Mouse (Mus musculus) stomach, embryonic 14.5 days (tissue): ENCODE measurements at regions not wholly inside any gene's neighbourhood (a gene's known extent, or its start where the extent isn't known, plus 50 kb on each side); places are given as distances from the start of the nearest gene placed in this dataset.
A peak's percentile ranks its signal among the peaks of the same experiment; 100 is the strongest.

ENCODE experiments used
- ATAC-seq: fragments of 200-750 bp; cut with Nextera tagmentation; 2 replicates; pipeline ENCODE4 v1.8.0; 2017; ENCODE audit warnings: low read depth, moderate TSS enrichment; ENCODE audit not compliant: insufficient number of reproducible peaks, insufficient read depth, low FRiP score
- H3K27ac ChIP-seq: fragments of 300-500 bp; sonication (generic); 2 replicates; pipeline ENCODE4 v1.5.1; 2014; ENCODE audit warnings: mild to moderate bottlenecking, low read length, moderate library complexity, mixed read lengths
- H3K27me3 ChIP-seq: fragments of 300-500 bp; sonication (generic); 2 replicates; pipeline ENCODE4 v1.6.1; 2014; ENCODE audit warnings: low read length, control low read depth, mixed read lengths; ENCODE audit not compliant: control insufficient read depth, insufficient read depth
- H3K36me3 ChIP-seq: fragments of 300-500 bp; sonication (generic); 2 replicates; pipeline ENCODE4 v1.6.1; 2014; ENCODE audit warnings: mild to moderate bottlenecking, control low read depth, low read length, moderate library complexity, mixed read lengths; ENCODE audit not compliant: control insufficient read depth, insufficient read depth
- H3K4me1 ChIP-seq: fragments of 300-500 bp; sonication (generic); 2 replicates; pipeline ENCODE4 v1.6.1; 2014; ENCODE audit warnings: low read length, control low read depth, mixed read lengths; ENCODE audit not compliant: control insufficient read depth, insufficient read depth
- H3K4me2 ChIP-seq: fragments of 300-500 bp; sonication (generic); replicated peaks from 2 replicates; pipeline ENCODE4 v1.6.1; 2014; ENCODE audit warnings: low read depth, low read length, control low read depth
- H3K4me3 ChIP-seq: fragments of 300-500 bp; sonication (generic); 2 replicates; pipeline ENCODE4 v1.5.1; 2014; ENCODE audit warnings: low read depth, low read length, control low read depth
- H3K9ac ChIP-seq: fragments of 300-500 bp; sonication (generic); replicated peaks from 2 replicates; pipeline ENCODE4 v1.6.1; 2014; ENCODE audit warnings: low read depth, mild to moderate bottlenecking, control low read depth, low read length, moderate library complexity, mixed read lengths
- H3K9me3 ChIP-seq: fragments of 300-500 bp; sonication (generic); 2 replicates; pipeline ENCODE4 v1.6.1; 2016; ENCODE audit warnings: low read depth, low read length, control low read depth; ENCODE audit not compliant: control insufficient read depth
- WGBS: fragments of 180-500 bp; shearing (Covaris S2); extraction: QIAGEN DNeasy Blood & Tissue Kit; methylation state at CpG from one replicate; pipeline ENCODE4 v1.1.7; 2014; 5-methylcytosine and 5-hydroxymethylcytosine counted together

DNA sequence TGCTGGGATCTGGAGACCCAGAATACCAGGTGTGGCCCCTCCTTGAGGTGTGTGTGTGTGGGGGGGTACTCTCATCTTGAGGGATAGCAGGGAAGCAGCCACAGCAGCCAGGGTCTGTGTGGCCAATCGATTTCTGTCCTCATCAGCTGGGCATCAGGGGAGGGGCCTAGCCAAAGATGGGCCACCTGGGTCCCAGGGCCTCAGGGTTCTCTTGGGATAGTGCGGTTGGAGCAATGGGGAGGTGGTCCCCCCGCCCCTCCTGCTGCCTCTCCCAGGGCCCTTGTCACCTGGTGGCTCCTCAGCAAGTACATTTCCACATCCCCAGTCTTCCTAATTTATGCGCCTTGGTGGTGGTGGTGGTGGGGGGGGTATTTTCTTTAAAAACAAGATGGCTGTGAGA lies 55.4 kb downstream of the Uncx start:
- Histone ChIP-seq H3K27ac (peak overlapping the region; percentile 76; the same call in 1 of the 2 replicates), H3K4me3 (no peak overlapping the region), H3K9ac (no peak overlapping the region), H3K9me3 (no peaks in the 10 kb centered on the region), H3K27me3 (peaks cover 10% of the 10 kb centered on the region; the same call in 1 of the 2 replicates), H3K4me1 (peaks cover 13% of the 10 kb centered on the region; the same call in 1 of the 2 replicates), H3K4me2 (peak overlapping the region; percentile 45), H3K36me3 (no peaks in the 10 kb centered on the region)
- 19% methylated on average over 4 of the region's 4 CpGs for WGBS
- no peak for ATAC-seq

DNA sequence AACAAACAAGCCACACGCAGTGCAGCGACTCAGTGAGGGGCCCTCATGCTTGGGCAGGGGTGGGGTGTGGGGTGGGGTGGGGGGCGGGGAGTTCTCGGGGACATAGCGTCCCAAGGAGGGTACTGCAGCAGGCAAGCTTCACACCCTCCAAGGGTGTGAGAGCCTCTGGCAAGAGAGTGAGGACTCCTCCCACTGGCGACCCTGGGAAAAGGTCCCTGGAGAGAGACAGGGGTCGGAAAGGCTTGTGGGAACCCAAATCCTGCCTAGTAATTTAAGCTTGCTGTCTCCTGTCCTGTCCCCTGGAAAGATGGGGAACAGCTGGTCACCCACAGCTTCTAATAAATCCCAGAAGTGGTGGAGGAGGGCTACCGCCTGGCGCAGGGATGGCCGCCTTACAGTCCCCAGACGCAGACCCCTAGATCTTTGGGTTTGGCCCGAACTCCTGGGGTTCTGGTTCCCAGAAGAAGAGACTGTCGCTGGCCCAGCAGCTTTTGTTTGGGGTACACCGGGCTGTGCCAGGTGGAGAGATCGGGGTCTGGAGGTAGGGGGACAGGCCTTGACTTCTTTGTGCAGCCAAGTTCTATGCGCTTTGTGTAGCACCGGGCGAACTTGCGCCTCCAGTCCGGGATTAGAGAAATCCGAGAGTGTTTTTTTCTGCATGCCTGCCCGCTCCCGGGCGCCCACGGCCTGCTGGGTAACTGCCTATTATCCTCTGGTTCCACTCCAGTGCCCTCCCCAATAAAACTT lies 56.1 kb downstream of the Uncx start:
- 0 out of 2 replicates have a peak overlapping the region, but pooled peaks have one; percentile 14 for H3K9ac ChIP-seq
- H3K4me2 ChIP-seq = peak overlapping the region; percentile 45
- H3K27me3 ChIP-seq = peaks cover 9% of the 10 kb centered on the region; the same call in 1 of the 2 replicates
- peaks cover 13% of the 10 kb centered on the region; the same call in 1 of the 2 replicates for H3K4me1 ChIP-seq
- H3K27ac ChIP-seq = peak overlapping the region; percentile 86
- H3K4me3 ChIP-seq = peak overlapping the region; percentile 16
- WGBS = 2% methylated on average over 25 of the region's 25 CpGs
- no peaks in the 10 kb centered on the region for H3K9me3 ChIP-seq
- H3K36me3 ChIP-seq = no peaks in the 10 kb centered on the region
- ATAC-seq = peak; percentile 81

DNA sequence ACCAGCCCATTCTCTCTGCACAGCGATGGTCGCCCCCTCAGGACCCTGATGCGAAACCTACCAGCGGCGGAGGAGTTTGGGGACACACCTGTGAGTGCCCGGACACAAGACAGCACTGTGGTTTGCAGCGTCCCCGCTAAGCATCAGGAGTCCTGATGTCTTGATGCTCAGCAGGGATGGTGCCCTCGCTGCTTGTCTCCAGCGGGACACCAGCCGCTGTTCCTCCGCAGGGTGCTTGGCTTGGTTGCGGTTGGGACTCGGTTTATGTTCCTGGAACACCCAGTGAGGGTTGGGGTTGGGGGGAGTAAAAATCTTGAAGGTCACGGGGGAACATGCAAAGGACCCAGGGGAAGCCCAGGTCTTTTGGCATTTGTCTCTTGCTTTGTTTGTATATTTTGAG lies 56.9 kb downstream of the Uncx start:
- no peak overlapping the region; the same call in 1 of the 2 replicates for H3K27ac ChIP-seq
- no peaks in the 10 kb centered on the region for H3K9me3 ChIP-seq
- 4% methylated on average over 15 of the region's 15 CpGs for WGBS
- ATAC-seq = no peak
- H3K27me3 ChIP-seq = peaks cover 8% of the 10 kb centered on the region; the same call in 1 of the 2 replicates
- peaks cover 13% of the 10 kb centered on the region; the same call in 1 of the 2 replicates for H3K4me1 ChIP-seq
- no peaks in the 10 kb centered on the region for H3K36me3 ChIP-seq
- no peak overlapping the region for H3K4me3 ChIP-seq
- peak overlapping the region; percentile 28 for H3K4me2 ChIP-seq
- no peak overlapping the region for H3K9ac ChIP-seq

DNA sequence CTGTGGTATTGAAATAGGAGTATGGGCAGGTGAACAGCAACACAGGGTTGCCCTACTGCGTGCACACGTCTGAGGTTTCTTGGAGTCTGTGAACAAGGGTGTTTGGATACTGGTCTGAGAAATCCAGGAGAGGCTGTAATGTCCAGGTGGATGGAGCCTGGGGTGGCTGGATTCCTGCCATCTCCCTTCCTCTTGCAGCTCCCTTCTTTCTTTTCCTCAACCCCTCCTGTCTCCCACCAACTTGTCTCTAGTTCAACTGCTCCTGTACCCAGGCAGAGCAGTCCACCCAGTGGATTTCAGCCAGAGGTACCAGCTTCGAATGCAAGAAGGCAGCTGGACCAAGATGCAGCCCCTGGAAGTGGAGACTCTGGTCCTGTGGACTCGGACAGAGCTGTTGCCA lies 59.6 kb downstream of the Uncx start:
- Histone ChIP-seq H3K4me3 (no peak overlapping the region), H3K9me3 (no peaks in the 10 kb centered on the region), H3K4me1 (peaks cover 13% of the 10 kb centered on the region; the same call in 1 of the 2 replicates), H3K9ac (no peak overlapping the region), H3K27me3 (peaks cover 8% of the 10 kb centered on the region; the same call in 1 of the 2 replicates), H3K36me3 (no peaks in the 10 kb centered on the region), H3K27ac (no peak overlapping the region), H3K4me2 (no peak overlapping the region)
- 79% methylated on average over 4 of the region's 4 CpGs for WGBS
- no peak for ATAC-seq

DNA sequence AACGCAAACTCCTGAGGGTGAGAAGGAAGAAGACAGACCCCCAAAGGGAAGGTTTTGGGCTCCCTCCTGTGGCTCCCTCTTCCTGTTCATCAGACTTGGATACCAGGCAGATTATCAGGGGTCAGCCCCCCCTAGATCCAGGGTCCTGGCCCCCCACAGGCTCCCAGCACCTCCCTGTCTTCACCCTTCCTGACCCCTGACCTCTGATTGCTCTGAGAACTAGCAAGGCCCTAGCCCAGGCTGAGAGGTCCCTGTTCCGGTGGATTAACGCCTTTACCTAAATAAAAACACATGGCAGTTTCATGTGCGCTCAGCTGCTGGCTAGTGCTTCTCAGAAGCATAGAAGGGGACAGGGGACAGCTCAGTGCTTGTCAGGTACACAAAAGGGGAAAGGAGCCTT lies 60.2 kb downstream of the Uncx start:
- H3K9me3 ChIP-seq = no peaks in the 10 kb centered on the region
- H3K9ac ChIP-seq = no peak overlapping the region
- H3K4me2 ChIP-seq = no peak overlapping the region
- ATAC-seq = no peak
- peaks cover 9% of the 10 kb centered on the region; the same call in 1 of the 2 replicates for H3K4me1 ChIP-seq
- 23% methylated on average over 4 of the region's 4 CpGs for WGBS
- peaks cover 7% of the 10 kb centered on the region; the same call in 1 of the 2 replicates for H3K27me3 ChIP-seq
- H3K36me3 ChIP-seq = no peaks in the 10 kb centered on the region
- H3K27ac ChIP-seq = no peak overlapping the region
- no peak overlapping the region for H3K4me3 ChIP-seq

DNA sequence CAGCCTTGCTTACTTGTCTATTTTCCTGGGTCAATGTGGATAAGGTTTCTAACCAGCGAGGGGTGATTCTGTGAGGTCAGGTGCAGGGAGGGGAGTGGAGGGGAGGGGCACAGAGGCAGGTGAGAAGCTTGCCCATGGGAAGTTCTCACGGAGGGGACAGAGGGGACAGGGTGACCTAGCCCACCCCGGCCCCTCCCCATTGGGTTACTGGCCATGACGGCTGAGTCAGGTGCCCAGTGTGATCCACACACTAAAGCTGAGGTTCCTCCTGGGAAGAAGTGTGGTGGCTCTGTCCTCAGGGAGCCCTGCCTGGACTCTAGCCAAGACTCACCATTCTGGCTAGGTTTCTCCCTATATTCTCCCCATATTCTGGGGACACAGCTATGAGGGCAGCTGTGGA lies 61.0 kb downstream of the Uncx start:
- Histone ChIP-seq H3K4me3 (no peak overlapping the region), H3K4me2 (no peak overlapping the region), H3K36me3 (no peaks in the 10 kb centered on the region), H3K4me1 (peaks cover 2% of the 10 kb centered on the region; the same call in 1 of the 2 replicates), H3K9me3 (no peaks in the 10 kb centered on the region), H3K27me3 (peaks cover 4% of the 10 kb centered on the region; the same call in 1 of the 2 replicates), H3K27ac (no peak overlapping the region), H3K9ac (no peak overlapping the region)
- WGBS = 51% methylated on average over 4 of the region's 4 CpGs
- no peak for ATAC-seq

DNA sequence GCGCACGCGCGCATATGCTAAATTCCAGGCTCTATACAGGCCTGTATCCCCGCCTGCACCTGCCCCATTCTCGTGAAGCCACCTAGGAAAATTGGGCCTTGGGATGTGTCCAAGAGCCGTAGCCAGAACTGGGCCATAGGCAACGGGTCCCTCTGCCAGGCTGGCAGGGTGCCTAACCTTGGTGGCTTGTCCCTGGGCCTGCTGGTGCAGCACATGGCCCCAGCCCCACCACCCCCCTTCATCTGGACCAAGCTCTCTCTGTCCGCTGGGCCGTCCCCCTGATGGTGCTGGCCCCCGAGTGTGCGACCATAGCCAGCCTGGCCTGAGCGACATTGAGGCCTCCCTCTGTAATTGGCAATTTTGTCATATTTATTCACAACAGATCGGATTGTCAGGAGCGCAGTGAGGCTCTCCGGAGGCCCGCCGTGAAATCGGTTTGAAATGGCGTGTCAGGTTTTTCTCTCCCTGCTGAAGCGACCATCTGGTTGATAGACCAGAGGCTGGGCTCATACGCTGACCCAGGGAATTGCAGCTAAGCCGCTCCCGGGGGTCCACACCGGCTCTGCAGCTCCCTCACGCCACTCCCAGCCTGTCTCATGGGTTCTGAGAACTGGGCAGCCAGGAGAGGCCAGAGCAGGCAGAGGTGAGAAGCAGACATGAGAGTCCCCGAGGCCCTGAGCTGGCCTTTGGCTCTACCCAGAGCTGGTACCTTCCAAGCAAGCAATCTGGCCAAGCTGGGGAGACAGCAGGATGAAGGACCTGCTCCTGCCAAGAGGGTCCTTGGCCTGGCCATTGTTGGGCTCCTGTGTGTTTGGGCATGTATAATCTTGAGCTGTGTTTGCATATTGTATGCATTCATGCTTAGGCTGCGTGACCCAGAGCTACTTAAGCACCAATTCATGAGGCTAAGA lies 67.6 kb downstream of the Uncx start:
- 78% methylated on average over 28 of the region's 28 CpGs for WGBS
- no peak overlapping the region for H3K4me3 ChIP-seq
- ATAC-seq = no peak
- H3K9me3 ChIP-seq = no peaks in the 10 kb centered on the region
- H3K36me3 ChIP-seq = no peaks in the 10 kb centered on the region
- no peak overlapping the region for H3K4me2 ChIP-seq
- H3K27ac ChIP-seq = no peak overlapping the region
- H3K9ac ChIP-seq = no peak overlapping the region
- no peaks in the 10 kb centered on the region for H3K27me3 ChIP-seq
- no peaks in the 10 kb centered on the region for H3K4me1 ChIP-seq

DNA sequence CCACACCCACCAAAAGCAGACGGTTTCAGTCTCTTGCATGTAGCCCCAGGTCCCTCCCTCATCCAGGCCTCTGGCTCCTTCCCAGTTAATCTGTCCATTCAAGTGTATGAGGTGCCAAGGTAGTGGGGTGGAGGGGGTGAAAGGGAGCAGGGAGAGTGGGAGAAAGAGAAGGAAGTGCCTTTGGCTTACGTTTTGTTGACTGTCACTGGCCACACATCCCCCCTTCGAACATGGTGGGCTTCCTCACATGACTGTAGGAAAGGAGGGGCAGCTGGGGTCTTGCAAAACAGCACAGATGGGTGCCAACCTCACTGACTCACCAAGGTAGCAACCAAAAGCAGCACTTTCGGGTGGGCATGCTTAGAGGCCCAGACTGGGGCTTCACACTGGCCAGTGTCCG lies 68.9 kb downstream of the Uncx start:
- no peaks in the 10 kb centered on the region for H3K4me1 ChIP-seq
- no peak for ATAC-seq
- H3K27ac ChIP-seq = no peak overlapping the region
- H3K4me3 ChIP-seq = no peak overlapping the region
- H3K27me3 ChIP-seq = no peaks in the 10 kb centered on the region
- H3K9ac ChIP-seq = no peak overlapping the region
- H3K36me3 ChIP-seq = no peaks in the 10 kb centered on the region
- H3K9me3 ChIP-seq = no peaks in the 10 kb centered on the region
- WGBS = 67% methylated on average over 5 of the region's 5 CpGs
- no peak overlapping the region for H3K4me2 ChIP-seq
